Mouse (Mus musculus): ENCODE measurements around the gene Pacsin3.

DNA sequence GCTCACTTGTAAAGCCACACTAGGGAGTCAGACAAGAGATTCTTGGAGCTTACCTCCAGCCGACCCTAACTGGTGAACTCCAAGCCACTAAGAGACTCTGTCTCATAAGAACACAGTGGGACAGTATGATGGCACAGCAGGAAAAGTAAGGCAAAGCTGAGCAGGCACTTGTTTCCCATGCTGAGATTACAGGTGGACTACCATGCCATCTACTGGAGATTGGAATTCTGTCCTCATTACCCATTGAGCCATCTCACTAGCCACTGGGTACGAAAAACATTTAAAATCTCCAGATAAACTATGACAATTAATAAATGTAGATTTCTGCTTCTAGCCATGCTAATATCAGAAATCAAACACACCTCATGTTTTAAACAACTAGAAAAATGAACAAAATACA is 32.1 kb upstream of the Pacsin3 start:
- TF ChIP-seq POLR2A (IDR thresholded peaks at IDR 0.05; ENCODE audit: borderline replicate concordance, insufficient read depth, low read length), result no peak
- TF ChIP-seq CTCF (IDR thresholded peaks at IDR 0.05; ENCODE audit: borderline replicate concordance, insufficient read depth, low read depth, low read length), result peak; percentile 28; the same call in 1 of the 2 replicates
